Mouse (Mus musculus): Measurements from ENCODE around the gene Cckar. TPM values are rescaled to one million over a fixed set of nuclear protein-coding genes. Genes with fewer than 3 reads are reported as not detected.

Cckar gene
- not detected for total RNA-seq (2023)

GRCm38 (mm10) chr5:53707235-53708177 lies at the start of gene Cckar:
Cckar (minus strand) TSS chr5:53707705.

Other genes starting within 250 kb of the Cckar start
- gene Rbpj, start 241.6 kb downstream of the Cckar start, total RNA-seq (2023) = 10 to 100 TPM; 34.4 to 42.2 TPM
- 1 to 10 TPM; 6.8 to 8.3 TPM for gene Tbc1d19, start 101.9 kb upstream of the Cckar start, total RNA-seq (2023)

Data from T-cell, adult 66 days (primary cell).